Mouse (Mus musculus) layer of hippocampus, postnatal 14 days (tissue): Measurements from ENCODE around the gene Polr2j. TPM values are rescaled to one million over a fixed set of nuclear protein-coding genes. Genes with fewer than 3 reads are reported as not detected.
"Not testable (repeated sequence)": the region's sequence is repeated elsewhere in the genome, so short reads cannot be mapped to it uniquely, and the experiment has no call there.

Experiments used
- DNase-seq, 2 experiments: peaks; one replicate each; pipeline ENCODE4 v3.0.0; 2021 to 2022; ENCODE audit warnings: low spot score in 2 of 2, mixed read lengths in 1 of 2
- total RNA-seq, 2 experiments: library from RNA; stranded (reverse); gene quantifications; 2 replicates each; pipeline ENCODE4 v1.2.3; 2021

Polr2j gene
- total RNA-seq, 2 experiments from 2014 or later, result 73.6 to 82.2 TPM

- DNase-seq, result peak; percentile 71 to 77
Observed at GRCm38 (mm10) chr5:136102099-136102820, 14.2 kb upstream of the Polr2j start.

GRCm38 (mm10) chr5:136104511-136104910 is 11.9 kb upstream of the Polr2j start:
- no peak for DNase-seq

GRCm38 (mm10) chr5:136108486-136108885 is 7.9 kb upstream of the Polr2j start:
- DNase-seq, result no peak

GRCm38 (mm10) chr5:136109042-136109441 is 7.4 kb upstream of the Polr2j start:
- DNase-seq, result no peak

- DNase-seq, result not testable (repeated sequence)
Observed at GRCm38 (mm10) chr5:136113546-136113945, 2.9 kb upstream of the Polr2j start.

GRCm38 (mm10) chr5:136116784-136117112 is 317 bp downstream of the Polr2j start:
- DNase-seq, result no peak

GRCm38 (mm10) chr5:136122165-136122564 is 5.7 kb downstream of the Polr2j start:
- no peak for DNase-seq

GRCm38 (mm10) chr5:136135571-136136291 is 19.3 kb downstream of the Polr2j start, which contains the start of the genes Lrwd1 and Alkbh4:
TSS of gene Lrwd1 (minus strand) at chr5:136136074.
TSS of gene Alkbh4 (plus strand) at chr5:136136146.
- peak; percentile 94 to 97 for DNase-seq

- DNase-seq, result no peak
Observed at GRCm38 (mm10) chr5:136136292-136136990, 20.0 kb downstream of the Polr2j start.

- DNase-seq, result no peak
Observed at GRCm38 (mm10) chr5:136137658-136138274, 21.3 kb downstream of the Polr2j start.

GRCm38 (mm10) chr5:136139393-136139792 is 23.0 kb downstream of the Polr2j start:
- DNase-seq, result no peak

- DNase-seq, result peak; percentile 29 to 57
Observed at GRCm38 (mm10) chr5:136140057-136140482, 23.6 kb downstream of the Polr2j start.

- no peak for DNase-seq
Observed at GRCm38 (mm10) chr5:136142746-136143145, 26.3 kb downstream of the Polr2j start.

- DNase-seq, result no peak
Observed at GRCm38 (mm10) chr5:136143161-136143755, 26.8 kb downstream of the Polr2j start.

GRCm38 (mm10) chr5:136144606-136145430 is 28.4 kb downstream of the Polr2j start:
- no peak for DNase-seq

GRCm38 (mm10) chr5:136146936-136147335 is 30.5 kb downstream of the Polr2j start:
- no peak for DNase-seq

GRCm38 (mm10) chr5:136147704-136148103 is 31.3 kb downstream of the Polr2j start:
- no peak for DNase-seq

GRCm38 (mm10) chr5:136149134-136149576 is 32.7 kb downstream of the Polr2j start:
- not testable (repeated sequence) for DNase-seq

- DNase-seq, result no peak
Observed at GRCm38 (mm10) chr5:136152365-136152764, 35.9 kb downstream of the Polr2j start.

GRCm38 (mm10) chr5:136155399-136155798 is 39.0 kb downstream of the Polr2j start:
- DNase-seq, result no peak
